Mouse (Mus musculus) lung, embryonic 16.5 days (tissue): ENCODE measurements around the gene AI854703. TPM values are rescaled to one million over a fixed set of nuclear protein-coding genes. Genes with fewer than 3 reads are reported as not detected.

Experiments used
- ATAC-seq: fragments of 200-750 bp; cut with Nextera tagmentation; 2 replicates; pipeline ENCODE4 v1.8.0; 2017; ENCODE audit warnings: low read depth, mild to moderate bottlenecking, moderate library complexity
- H3K27ac ChIP-seq: fragments of 300-500 bp; sonication (generic); 2 replicates; pipeline ENCODE4 v1.5.1; 2014; ENCODE audit warnings: mild to moderate bottlenecking, control low read depth, low read length
- H3K27me3 ChIP-seq: fragments of 300-500 bp; sonication (generic); 2 replicates; pipeline ENCODE4 v1.6.1; 2014; ENCODE audit warnings: low read depth, low read length, mixed read lengths; ENCODE audit not compliant: control insufficient read depth, insufficient read depth
- H3K36me3 ChIP-seq: fragments of 300-500 bp; sonication (generic); 2 replicates; pipeline ENCODE4 v1.6.1; 2014; ENCODE audit warnings: low read length; ENCODE audit not compliant: control insufficient read depth, insufficient read depth
- H3K4me1 ChIP-seq: fragments of 300-500 bp; sonication (generic); replicated peaks from 2 replicates; pipeline ENCODE4 v1.6.1; 2014; ENCODE audit warnings: low read length, mixed read lengths; ENCODE audit not compliant: control insufficient read depth, insufficient read depth
- H3K4me2 ChIP-seq: fragments of 300-500 bp; sonication (generic); 2 replicates; pipeline ENCODE4 v1.6.1; 2014; ENCODE audit warnings: low read depth, low read length, control low read depth
- H3K4me3 ChIP-seq: fragments of 300-500 bp; sonication (generic); 2 replicates; pipeline ENCODE4 v1.5.1; 2014; ENCODE audit warnings: mild to moderate bottlenecking, low read length, control low read depth
- H3K9ac ChIP-seq: fragments of 300-500 bp; sonication (generic); 2 replicates; pipeline ENCODE4 v1.6.1; 2014; ENCODE audit warnings: low read length, control low read depth
- H3K9me3 ChIP-seq: fragments of 300-500 bp; sonication (generic); 2 replicates; pipeline ENCODE4 v1.6.1; 2016; ENCODE audit warnings: low read length; ENCODE audit not compliant: control insufficient read depth
- WGBS: fragments of 180-500 bp; shearing (Covaris S2); extraction: QIAGEN DNeasy Blood & Tissue Kit; methylation state at CpG from one replicate; pipeline ENCODE4 v1.1.7; 2014; 5-methylcytosine and 5-hydroxymethylcytosine counted together
- polyA plus RNA-seq: library from polyadenylated mRNA; unstranded; fragments of >200 nt; fragmentation: Nextera tagmentation; extraction: Ambion mirVana; gene quantifications from 2 replicates; pipeline ENCODE4 v1.2.1, GENCODE M21; 2015

Gene AI854703
- polyA plus RNA-seq, 1 experiment from 2014 or later = 0.41 TPM

DNA sequence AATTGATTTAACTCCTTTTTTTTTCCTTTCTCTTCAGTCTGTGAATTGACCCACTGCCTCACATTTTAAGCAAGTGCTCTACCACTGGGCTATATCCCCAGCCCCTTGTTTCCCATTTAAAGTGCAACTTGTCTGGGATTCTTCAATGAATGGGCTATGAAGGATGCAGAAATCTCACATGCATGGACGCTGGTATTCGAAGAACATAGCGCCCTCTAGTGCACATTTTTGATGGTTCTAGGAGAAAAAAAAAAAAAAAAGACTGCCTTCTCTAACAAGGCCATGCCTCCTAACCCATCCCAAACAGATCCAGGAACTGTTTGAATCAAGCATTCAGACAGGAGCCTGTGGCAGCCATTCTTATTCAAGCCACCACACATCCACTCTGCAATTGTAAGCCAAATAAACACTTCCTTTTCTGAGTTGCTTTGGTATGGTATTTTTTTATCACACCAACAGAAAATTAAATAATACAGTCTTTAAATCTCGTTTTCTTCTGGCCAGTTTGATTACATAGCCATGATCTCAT lies 16.3 kb downstream of the AI854703 start:
- Histone ChIP-seq H3K9me3 (no peaks in the 10 kb centered on the region), H3K4me1 (no peaks in the 10 kb centered on the region), H3K9ac (no peak overlapping the region), H3K4me2 (no peak overlapping the region), H3K4me3 (no peak overlapping the region), H3K36me3 (no peaks in the 10 kb centered on the region), H3K27me3 (no peaks in the 10 kb centered on the region; the same call in 1 of the 2 replicates), H3K27ac (no peak overlapping the region)
- WGBS = 18% methylated on average over 4 of the region's 4 CpGs
- ATAC-seq = no peak

DNA sequence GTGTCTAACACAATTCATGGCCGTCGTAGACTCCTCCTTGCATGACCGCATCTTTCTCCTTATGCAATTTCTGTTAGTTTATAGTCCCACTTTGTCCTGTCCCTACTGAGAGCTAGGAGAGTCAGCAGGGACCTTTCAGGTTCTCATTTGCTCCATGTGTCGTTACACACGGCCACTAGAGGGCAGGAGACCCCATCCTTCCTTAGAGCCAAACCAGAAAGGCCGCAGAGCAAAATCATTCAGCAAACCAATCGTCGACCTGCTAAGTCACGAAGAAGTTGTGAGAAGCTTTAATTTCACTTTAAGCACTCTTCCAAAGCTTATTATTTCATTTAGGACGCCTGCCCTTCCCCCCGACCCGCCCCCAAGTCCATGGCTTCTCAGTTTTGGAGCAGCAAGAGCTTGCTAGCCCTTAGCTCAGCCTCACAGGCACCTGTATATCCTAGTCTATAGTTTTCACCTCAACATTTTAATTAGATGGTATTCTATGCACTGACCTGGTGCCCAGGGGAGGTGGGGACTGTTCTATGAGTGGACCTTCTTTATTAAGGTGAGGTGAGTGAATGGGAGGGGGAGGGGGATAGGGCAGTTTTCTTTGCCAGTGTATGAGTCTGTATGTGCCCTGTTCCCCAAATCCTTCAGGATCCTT lies 19.2 kb downstream of the AI854703 start:
- peak; percentile 40; the same call in 1 of the 2 replicates for ATAC-seq
- H3K4me2 ChIP-seq = no peak overlapping the region
- H3K36me3 ChIP-seq = no peaks in the 10 kb centered on the region
- no peak overlapping the region for H3K27ac ChIP-seq
- 9% methylated on average over 12 of the region's 12 CpGs for WGBS
- no peak overlapping the region for H3K9ac ChIP-seq
- H3K27me3 ChIP-seq = no peaks in the 10 kb centered on the region; the same call in 1 of the 2 replicates
- H3K4me1 ChIP-seq = no peaks in the 10 kb centered on the region
- no peak overlapping the region for H3K4me3 ChIP-seq
- H3K9me3 ChIP-seq = no peaks in the 10 kb centered on the region

DNA sequence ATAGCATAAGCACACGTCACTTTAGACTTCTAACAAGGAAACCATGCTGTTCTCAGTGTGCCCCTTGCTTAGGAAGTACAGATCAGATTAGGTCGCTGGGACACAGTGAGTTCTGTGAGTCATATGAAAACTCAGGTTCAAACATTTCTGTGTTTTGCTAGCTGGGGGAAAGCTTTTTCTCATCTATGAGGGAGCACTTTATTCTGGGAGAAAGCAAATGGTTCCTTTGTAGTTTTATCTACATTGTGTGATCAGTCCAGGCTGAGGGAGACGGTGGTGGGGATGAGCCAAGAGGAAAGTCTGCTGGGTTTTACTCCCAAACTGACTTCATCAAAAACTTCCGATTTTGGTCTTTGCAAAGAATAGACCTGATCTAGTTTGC lies 19.7 kb downstream of the AI854703 start:
- no peak overlapping the region for H3K4me2 ChIP-seq
- H3K4me3 ChIP-seq = no peak overlapping the region
- H3K27ac ChIP-seq = no peak overlapping the region
- no peaks in the 10 kb centered on the region for H3K4me1 ChIP-seq
- 77% methylated on average over 4 of the region's 4 CpGs for WGBS
- H3K9me3 ChIP-seq = no peaks in the 10 kb centered on the region
- H3K27me3 ChIP-seq = no peaks in the 10 kb centered on the region; the same call in 1 of the 2 replicates
- no peaks in the 10 kb centered on the region for H3K36me3 ChIP-seq
- no peak overlapping the region for H3K9ac ChIP-seq
- ATAC-seq = no peak

GRCm38 (mm10) chr6:48646995-48647394 lies 20.4 kb downstream of the AI854703 start, which contains the start of gene Gimap8:
TSS of gene Gimap8 (plus strand) at chr6:48647234.
- H3K9ac ChIP-seq = 0 out of 2 replicates have a peak within 1 kb of the TSS, but pooled peaks have one; percentile 16
- no peak within 1 kb of the TSS for H3K27ac ChIP-seq
- H3K36me3 ChIP-seq = no peaks in the 10 kb centered on the region
- no peaks in the 10 kb centered on the region for H3K9me3 ChIP-seq
- H3K4me1 ChIP-seq = no peaks in the 10 kb centered on the region
- peak within 1 kb of the TSS; percentile 31 for H3K4me2 ChIP-seq
- H3K27me3 ChIP-seq = no peaks in the 10 kb centered on the region; the same call in 1 of the 2 replicates
- 35% methylated on average over 3 of the region's 3 CpGs for WGBS
- peak within 1 kb of the TSS; percentile 25 for H3K4me3 ChIP-seq
- peak; percentile 73; the same call in 1 of the 2 replicates for ATAC-seq

GRCm38 (mm10) chr6:48647611-48648010 lies 21.0 kb downstream of the AI854703 start:
- no peak overlapping the region for H3K27ac ChIP-seq
- no peaks in the 10 kb centered on the region for H3K4me1 ChIP-seq
- H3K4me2 ChIP-seq = peak overlapping the region; percentile 31
- no peak; the same call in 1 of the 2 replicates for ATAC-seq
- 62% methylated on average over 2 of the region's 2 CpGs for WGBS
- H3K4me3 ChIP-seq = peak overlapping the region; percentile 12
- H3K9me3 ChIP-seq = no peaks in the 10 kb centered on the region
- H3K27me3 ChIP-seq = no peaks in the 10 kb centered on the region; the same call in 1 of the 2 replicates
- 0 out of 2 replicates have a peak overlapping the region, but pooled peaks have one; percentile 16 for H3K9ac ChIP-seq
- H3K36me3 ChIP-seq = no peaks in the 10 kb centered on the region

- no peak overlapping the region for H3K4me3 ChIP-seq
- H3K9ac ChIP-seq = no peak overlapping the region
- H3K4me2 ChIP-seq = no peak overlapping the region
- no peaks in the 10 kb centered on the region; the same call in 1 of the 2 replicates for H3K27me3 ChIP-seq
- H3K27ac ChIP-seq = no peak overlapping the region
- H3K36me3 ChIP-seq = no peaks in the 10 kb centered on the region
- no peaks in the 10 kb centered on the region for H3K4me1 ChIP-seq
- ATAC-seq = no peak
- 90% methylated on average over 4 of the region's 4 CpGs for WGBS
- no peaks in the 10 kb centered on the region for H3K9me3 ChIP-seq
These were observed 22.2 kb downstream of the AI854703 start for GRCm38 (mm10) chr6:48648779-48649178.

GRCm38 (mm10) chr6:48650041-48650440 lies 23.5 kb downstream of the AI854703 start:
- H3K36me3 ChIP-seq = no peaks in the 10 kb centered on the region
- no peak for ATAC-seq
- H3K27me3 ChIP-seq = no peaks in the 10 kb centered on the region
- no peaks in the 10 kb centered on the region for H3K9me3 ChIP-seq
- 85% methylated on average over 9 of the region's 9 CpGs for WGBS
- no peak overlapping the region for H3K9ac ChIP-seq
- H3K4me2 ChIP-seq = no peak overlapping the region
- no peak overlapping the region for H3K27ac ChIP-seq
- no peaks in the 10 kb centered on the region for H3K4me1 ChIP-seq
- no peak overlapping the region for H3K4me3 ChIP-seq

DNA sequence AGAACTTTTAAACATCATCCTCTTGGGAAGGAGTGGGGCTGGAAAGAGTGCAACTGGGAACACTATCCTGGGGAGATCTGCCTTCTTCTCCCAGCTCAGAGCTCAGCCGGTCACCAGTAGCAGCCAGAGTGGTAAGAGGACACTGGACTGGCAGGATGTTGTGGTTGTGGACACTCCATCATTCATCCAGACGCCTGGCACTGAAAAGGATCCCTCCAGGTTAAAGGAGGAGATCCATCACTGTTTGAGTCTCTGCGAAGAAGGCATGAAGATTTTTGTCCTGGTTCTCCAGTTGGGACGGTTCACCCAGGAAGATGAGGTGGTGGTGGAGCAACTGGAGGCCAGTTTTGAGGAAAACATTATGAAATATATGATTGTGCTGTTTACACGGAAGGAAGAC lies 32.2 kb downstream of the AI854703 start:
- Histone ChIP-seq H3K4me3 (no peak overlapping the region), H3K27ac (no peak overlapping the region), H3K4me2 (no peak overlapping the region), H3K9ac (no peak overlapping the region), H3K27me3 (no peaks in the 10 kb centered on the region), H3K36me3 (no peaks in the 10 kb centered on the region), H3K4me1 (no peaks in the 10 kb centered on the region), H3K9me3 (no peaks in the 10 kb centered on the region)
- WGBS = 55% methylated on average over 5 of the region's 5 CpGs
- no peak for ATAC-seq

- Histone ChIP-seq H3K4me1 (0 out of 2 replicates have a peak, but pooled peaks cover 2% of the 10 kb centered on the region), H3K9ac (no peak overlapping the region), H3K36me3 (no peaks in the 10 kb centered on the region), H3K4me3 (no peak overlapping the region), H3K9me3 (no peaks in the 10 kb centered on the region), H3K27ac (no peak overlapping the region), H3K4me2 (no peak overlapping the region), H3K27me3 (no peaks in the 10 kb centered on the region)
- 80% methylated on average over 4 of the region's 4 CpGs for WGBS
- ATAC-seq = no peak
These were observed 38.2 kb downstream of the AI854703 start for GRCm38 (mm10) chr6:48664750-48665149.
